Mouse (Mus musculus): ENCODE data around the gene Zfp592.

GRCm38 (mm10) chr7:80980566-80980965, 12.9 kb upstream of the Zfp592 start:
- TF ChIP-seq CTCF (IDR thresholded peaks at IDR 0.05; ENCODE audit: extremely low read depth, insufficient read length, insufficient replicate concordance, low read depth, low read length) (no peak), POLR2A (IDR thresholded peaks at IDR 0.05; ENCODE audit: low read depth, low read length) (no peak)

Measured in small intestine, adult 2 months (tissue).